Mouse (Mus musculus) embryonic fibroblast, embryonic 13.5 days (primary cell): Measurements from ENCODE around the gene Tnrc18.

Source experiments
- CTCF ChIP-seq: IDR thresholded peaks from 2 replicates; pipeline ENCODE4 v1.5.1; 2011; ENCODE audit warnings: mild to moderate bottlenecking, control low read depth, low read length, moderate library complexity, borderline replicate concordance; ENCODE audit not compliant: insufficient read depth
- POLR2A ChIP-seq: IDR thresholded peaks from 2 replicates; pipeline ENCODE4 v1.6.1; 2011; ENCODE audit warnings: low read depth, mild to moderate bottlenecking, control low read depth, low read length, moderate library complexity

DNA sequence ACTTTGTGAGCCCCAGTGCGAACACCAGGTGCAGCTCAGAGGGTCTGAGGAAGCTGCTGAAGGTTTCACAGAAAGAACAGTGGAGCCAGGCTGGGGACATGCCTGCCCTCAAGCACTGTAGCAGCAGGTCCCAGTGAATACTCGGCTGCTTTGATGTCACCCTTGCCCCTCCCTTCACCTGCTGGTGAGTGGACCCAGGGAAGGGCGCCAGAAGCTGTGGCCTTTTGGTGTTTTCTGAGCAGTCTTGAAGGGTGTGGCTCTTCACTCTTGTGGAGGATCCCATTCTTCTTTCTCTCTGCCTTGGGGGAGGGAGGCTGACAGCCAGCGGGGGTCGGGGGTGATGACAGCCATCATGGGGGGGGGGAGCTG, 34.2 kb upstream of the Tnrc18 start:
- TF ChIP-seq CTCF: no peak
- TF ChIP-seq POLR2A: no peak
